Mouse (Mus musculus) kidney, adult 2 months (tissue): ENCODE results near the gene Cd82. TPM values are rescaled to one million over a fixed set of nuclear protein-coding genes. Genes with fewer than 3 reads are reported as not detected.

Source experiments
- DNase-seq: peaks from one replicate; pipeline ENCODE4 v3.0.0; 2021
- H3K27ac ChIP-seq: fragments of 200-500 bp; 2 replicates; pipeline ENCODE4 v1.5.1; 2012; ENCODE audit warnings: low read depth, low read length, control low read depth, inconsistent platforms; ENCODE audit not compliant: insufficient read depth
- H3K27me3 ChIP-seq: fragments of 200-500 bp; replicated peaks from 2 replicates; pipeline ENCODE4 v1.6.1; 2012; ENCODE audit warnings: mild to moderate bottlenecking, moderate library complexity, low read length, inconsistent platforms; ENCODE audit not compliant: control insufficient read depth, insufficient read depth
- H3K36me3 ChIP-seq: fragments of 200-500 bp; 2 replicates; pipeline ENCODE4 v1.6.1; 2012; ENCODE audit warnings: mild to moderate bottlenecking, moderate library complexity, low read length, inconsistent platforms; ENCODE audit not compliant: control insufficient read depth, insufficient read depth
- H3K4me1 ChIP-seq: fragments of 200-500 bp; 2 replicates; pipeline ENCODE4 v1.6.1; 2011; ENCODE audit warnings: low read length; ENCODE audit not compliant: control insufficient read depth, insufficient read depth
- H3K4me3 ChIP-seq: fragments of 200-500 bp; 2 replicates; pipeline ENCODE4 v1.5.1; 2011; ENCODE audit warnings: mild to moderate bottlenecking, low read depth, low read length, control low read depth; ENCODE audit not compliant: insufficient read depth
- CTCF ChIP-seq: fragments of 200-500 bp; conservative IDR thresholded peaks from 2 replicates; pipeline ENCODE4 v1.5.1; 2011; ENCODE audit warnings: low read depth, mild to moderate bottlenecking, control low read depth, low read length, moderate library complexity, mixed read lengths; ENCODE audit not compliant: insufficient read depth, insufficient read length
- POLR2A ChIP-seq: fragments of 200-500 bp; IDR thresholded peaks from one replicate; pipeline ENCODE4 v1.6.1; 2011; ENCODE audit warnings: low read depth, low read length, control low read depth
- WGBS: fragments of 180-500 bp; shearing (Covaris S2); methylation state at CpG from one replicate; pipeline ENCODE4 v1.1.7; 2018; 5-methylcytosine and 5-hydroxymethylcytosine counted together
- polyA plus RNA-seq: library from polyadenylated mRNA; depleted of rRNA; stranded (reverse); fragments of >200 nt; gene quantifications from 2 replicates; pipeline ENCODE4 v1.2.3, GENCODE M21; 2012

The Cd82 gene
- polyA plus RNA-seq, 1 experiment = 200 TPM

DNA sequence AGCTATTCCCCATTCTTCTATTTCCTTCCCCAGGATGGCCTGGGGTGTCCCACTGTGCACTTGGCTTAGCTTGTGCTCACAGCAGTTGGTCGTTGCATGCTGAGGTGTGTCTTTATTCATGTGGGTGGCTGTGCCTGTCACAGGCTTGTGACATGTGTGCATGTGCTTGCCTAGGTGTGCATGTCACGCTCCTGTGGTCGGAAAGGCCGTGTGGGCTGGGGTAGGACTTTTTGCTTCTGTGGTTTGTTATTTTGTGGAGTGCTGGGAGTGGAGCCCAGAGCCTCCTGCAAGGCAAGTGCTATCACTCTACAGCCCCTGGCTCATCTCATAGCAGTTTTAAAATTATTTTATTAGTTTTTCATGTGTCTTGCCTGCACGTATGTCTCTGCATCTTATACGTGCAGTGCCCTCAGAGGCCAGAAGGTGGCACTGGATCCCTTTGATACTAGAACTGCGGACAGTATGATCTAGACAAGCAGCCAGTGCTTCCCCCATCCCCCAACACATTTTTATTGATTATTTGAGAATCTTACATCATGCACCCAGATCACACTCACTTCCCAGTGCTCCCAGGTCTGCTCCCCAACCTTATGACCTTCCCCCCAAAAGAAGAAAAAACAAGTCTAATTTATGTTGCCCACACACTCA is 49.4 kb downstream of the Cd82 start:
- no peaks in the 10 kb centered on the region for H3K4me1 ChIP-seq
- WGBS = 46% methylated on average over 7 of the region's 7 CpGs

DNA sequence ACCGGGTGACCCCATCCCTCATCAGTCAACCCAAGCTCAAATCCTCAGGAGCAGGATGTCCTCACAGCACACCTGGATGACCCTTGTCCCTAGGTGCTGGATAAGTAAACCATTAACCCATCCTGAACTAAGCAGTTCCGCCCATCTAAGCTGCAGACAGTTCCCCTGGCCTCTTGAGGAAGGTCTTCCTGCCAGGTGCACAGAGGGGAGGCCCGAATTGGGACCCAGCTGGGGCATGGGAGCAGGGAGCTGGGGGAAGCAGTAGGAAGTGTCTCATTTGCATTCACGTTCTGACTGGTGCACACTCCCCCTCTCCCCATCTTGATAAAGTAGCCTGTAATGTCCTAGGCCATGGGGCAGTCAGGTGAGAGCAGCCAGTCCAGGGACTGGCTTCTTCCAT is 50.8 kb downstream of the Cd82 start:
- Histone ChIP-seq H3K27ac (no peak overlapping the region), H3K27me3 (no peaks in the 10 kb centered on the region), H3K4me3 (no peak overlapping the region), H3K4me1 (no peaks in the 10 kb centered on the region), H3K36me3 (no peaks in the 10 kb centered on the region)
- 41% methylated on average over 4 of the region's 4 CpGs for WGBS
- TF ChIP-seq POLR2A (no peak), CTCF (no peak)
- no peak for DNase-seq

More for the DNA sequence above, 49.4 kb downstream of the Cd82 start:
- DNase-seq = peak; percentile 73
- Histone ChIP-seq H3K36me3 (no peaks in the 10 kb centered on the region), H3K4me3 (no peak overlapping the region), H3K27me3 (no peaks in the 10 kb centered on the region), H3K27ac (no peak overlapping the region)
- TF ChIP-seq CTCF = peak; percentile 92
- no peak for TF ChIP-seq POLR2A

DNA sequence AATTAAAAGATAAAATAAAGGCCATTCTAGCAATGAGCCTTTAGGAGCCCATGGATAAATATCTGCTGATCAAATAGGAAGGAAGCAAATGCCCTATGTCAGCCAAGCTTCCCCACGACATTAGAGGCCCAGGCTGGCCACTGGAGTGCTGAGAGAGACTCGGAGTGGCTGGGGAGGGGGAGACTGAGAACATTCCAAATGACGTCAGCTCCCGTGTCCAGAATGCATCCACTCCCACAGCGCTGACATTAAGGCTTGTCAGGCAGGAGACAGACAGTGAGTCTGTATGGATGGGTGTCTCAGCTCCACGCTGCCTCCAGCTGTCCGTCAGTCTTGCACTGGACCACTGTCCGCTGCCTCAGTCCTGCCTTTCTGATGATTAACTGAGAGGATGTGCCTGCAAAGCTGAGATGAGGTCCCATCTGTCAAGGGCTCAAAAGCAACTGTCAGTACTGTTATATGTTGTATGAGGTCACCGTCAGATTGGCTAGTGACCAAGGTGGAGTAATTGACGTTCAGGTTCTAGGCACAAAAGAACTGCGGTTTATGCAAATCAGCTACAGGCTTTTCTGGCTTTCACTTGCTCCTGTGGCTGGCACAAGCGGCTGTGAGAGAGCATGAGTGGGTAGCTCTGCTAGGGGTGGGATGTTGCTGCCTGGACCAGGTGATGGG is 51.9 kb downstream of the Cd82 start:
- no peaks in the 10 kb centered on the region for H3K27me3 ChIP-seq
- no peaks in the 10 kb centered on the region for H3K36me3 ChIP-seq
- TF ChIP-seq CTCF (no peak), POLR2A (no peak)
- H3K4me3 ChIP-seq = no peak overlapping the region
- H3K4me1 ChIP-seq = no peaks in the 10 kb centered on the region
- H3K27ac ChIP-seq = no peak overlapping the region
- WGBS = 54% methylated on average over 12 of the region's 12 CpGs
- DNase-seq = no peak

- no peak for TF ChIP-seq CTCF
- TF ChIP-seq POLR2A = no peak
- 26% methylated on average over 7 of the region's 7 CpGs for WGBS
- Histone ChIP-seq H3K27ac (no peak overlapping the region), H3K36me3 (no peaks in the 10 kb centered on the region), H3K4me3 (no peak overlapping the region), H3K4me1 (no peaks in the 10 kb centered on the region), H3K27me3 (no peaks in the 10 kb centered on the region)
- no peak for DNase-seq
These were observed 57.9 kb downstream of the Cd82 start for GRCm38 (mm10) chr2:93405017-93405425.

DNA sequence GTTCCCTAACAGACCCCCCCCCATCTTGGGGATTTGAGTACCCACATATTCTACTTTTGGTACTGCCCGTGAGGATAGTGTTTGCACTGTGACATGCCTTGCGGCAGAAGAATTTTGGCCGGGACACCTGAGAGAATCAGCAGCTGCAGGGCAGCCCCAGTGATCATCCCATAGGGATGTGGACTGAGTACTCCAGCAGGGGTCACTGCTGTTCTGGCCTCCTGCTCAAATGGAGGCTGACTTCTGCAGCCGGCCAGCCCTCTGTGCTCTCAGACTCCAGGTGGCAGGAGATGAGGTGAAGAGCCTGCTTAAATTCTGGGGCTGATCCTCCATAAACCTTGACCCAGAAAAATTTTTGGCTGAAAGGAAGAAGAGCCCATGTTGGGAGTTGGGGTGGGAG is 58.8 kb downstream of the Cd82 start:
- Histone ChIP-seq H3K4me1 (no peaks in the 10 kb centered on the region), H3K4me3 (no peak overlapping the region), H3K36me3 (no peaks in the 10 kb centered on the region), H3K27me3 (no peaks in the 10 kb centered on the region), H3K27ac (no peak overlapping the region)
- TF ChIP-seq POLR2A (no peak), CTCF (peak; percentile 42)
- DNase-seq = no peak
- WGBS = 44% methylated on average over 4 of the region's 4 CpGs

- Histone ChIP-seq H3K4me3 (no peak overlapping the region), H3K27ac (no peak overlapping the region), H3K36me3 (no peaks in the 10 kb centered on the region), H3K27me3 (no peaks in the 10 kb centered on the region), H3K4me1 (no peaks in the 10 kb centered on the region)
- DNase-seq = no peak
- WGBS = 86% methylated on average over 6 of the region's 6 CpGs
- TF ChIP-seq POLR2A = no peak
- no peak for TF ChIP-seq CTCF
These were observed 59.7 kb downstream of the Cd82 start for GRCm38 (mm10) chr2:93403267-93403666.

DNA sequence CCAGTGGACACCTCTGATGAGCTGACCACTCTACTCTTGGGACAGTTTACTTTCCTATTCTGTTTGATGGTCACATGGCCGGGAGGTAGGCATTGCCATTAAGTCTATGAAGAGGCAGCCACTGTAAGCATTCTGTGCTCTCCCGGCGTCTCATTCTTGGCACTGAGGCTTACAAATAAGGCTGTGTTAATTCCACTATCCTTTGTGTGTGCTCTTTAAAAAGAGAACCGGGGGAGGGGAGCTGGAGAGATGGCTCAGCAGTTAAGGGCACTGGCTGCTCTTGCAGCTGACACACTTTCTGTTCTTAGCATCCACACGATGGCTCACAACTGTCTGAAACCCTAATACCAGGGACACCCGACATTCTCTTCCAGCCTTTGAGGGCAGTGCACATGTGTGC is 71.7 kb downstream of the Cd82 start:
- Histone ChIP-seq H3K27me3 (no peaks in the 10 kb centered on the region), H3K27ac (no peak overlapping the region), H3K4me1 (no peaks in the 10 kb centered on the region), H3K36me3 (no peaks in the 10 kb centered on the region), H3K4me3 (no peak overlapping the region)
- no peak for DNase-seq
- WGBS = 56% methylated on average over 6 of the region's 6 CpGs
- TF ChIP-seq POLR2A (no peak), CTCF (no peak)
